Mouse (Mus musculus): ENCODE measurements around the gene Ccndbp1. TPM values are rescaled to one million over a fixed set of nuclear protein-coding genes. Genes with fewer than 3 reads are reported as not detected.

The Ccndbp1 gene
- polyA plus RNA-seq, 1 experiment from 2014 or later: 55.6 TPM

DNA sequence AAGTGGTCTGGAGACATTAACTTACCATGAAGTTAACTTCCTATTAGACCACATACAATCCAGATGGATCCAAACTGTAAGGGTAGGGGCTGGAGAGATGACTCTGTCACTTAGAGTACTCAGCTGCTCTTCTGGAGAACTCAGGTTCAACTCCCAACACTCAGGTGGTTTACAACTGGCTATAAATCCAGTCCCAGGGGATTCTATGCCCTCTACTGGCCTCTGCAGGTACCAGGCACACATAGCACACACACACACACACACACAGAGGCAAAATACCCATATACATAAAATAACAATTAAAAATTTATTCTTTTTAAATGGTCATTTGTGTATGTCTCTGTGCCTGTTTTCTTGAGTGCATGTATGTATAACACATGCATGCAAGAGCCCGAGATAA is 31.2 kb downstream of the Ccndbp1 start:
- Histone ChIP-seq H3K27me3 (ENCODE audit: control insufficient read depth, insufficient read depth, low read length) (no peaks in the 10 kb centered on the region), H3K9me3 (ENCODE audit: control insufficient read depth, low read length) (no peaks in the 10 kb centered on the region), H3K9ac (ENCODE audit: low read depth, low read length) (no peak overlapping the region), H3K4me1 (replicated peaks; ENCODE audit: control insufficient read depth, insufficient read depth, low read length) (no peaks in the 10 kb centered on the region), H3K36me3 (ENCODE audit: control insufficient read depth, insufficient read depth, low read length) (no peaks in the 10 kb centered on the region), H3K4me3 (ENCODE audit: low read depth, low read length) (no peak overlapping the region), H3K27ac (ENCODE audit: low read depth, low read length) (no peak overlapping the region), H3K4me2 (replicated peaks; ENCODE audit: low read depth, low read length) (no peak overlapping the region)
- WGBS: 94% methylated on average over 1 of the region's 1 CpGs
- no peak for DNase-seq (ENCODE audit: low spot score)
- no peak for ATAC-seq (ENCODE audit: low FRiP score)

DNA sequence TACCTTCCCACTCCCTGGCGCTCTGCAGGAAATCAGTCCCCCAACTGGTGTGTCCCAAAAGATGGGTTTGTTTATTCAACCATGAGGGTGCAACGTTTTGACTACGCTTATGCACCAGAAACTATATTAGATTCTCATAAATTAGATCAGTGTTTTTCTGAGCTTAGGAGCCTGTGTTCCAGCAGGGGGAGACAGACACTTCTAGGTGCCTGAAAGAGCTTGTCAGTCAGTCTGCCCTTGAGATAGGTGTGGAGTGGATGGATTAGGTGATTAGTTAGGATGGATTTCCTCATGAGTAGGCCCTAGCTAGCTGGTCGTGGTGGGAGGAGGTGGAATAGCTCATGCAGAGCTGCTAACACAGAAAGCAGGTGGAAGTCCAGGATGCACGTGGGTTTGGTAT is 32.9 kb downstream of the Ccndbp1 start:
- Histone ChIP-seq H3K27me3 (ENCODE audit: control insufficient read depth, insufficient read depth, low read length) (no peaks in the 10 kb centered on the region), H3K4me1 (replicated peaks; ENCODE audit: control insufficient read depth, insufficient read depth, low read length) (no peaks in the 10 kb centered on the region), H3K4me2 (replicated peaks; ENCODE audit: low read depth, low read length) (no peak overlapping the region), H3K27ac (ENCODE audit: low read depth, low read length) (no peak overlapping the region), H3K9me3 (ENCODE audit: control insufficient read depth, low read length) (no peaks in the 10 kb centered on the region), H3K36me3 (ENCODE audit: control insufficient read depth, insufficient read depth, low read length) (no peaks in the 10 kb centered on the region), H3K4me3 (ENCODE audit: low read depth, low read length) (no peak overlapping the region), H3K9ac (ENCODE audit: low read depth, low read length) (no peak overlapping the region)
- WGBS: 42% methylated on average over 5 of the region's 5 CpGs
- DNase-seq (ENCODE audit: low spot score) (peak; percentile 20), ATAC-seq (ENCODE audit: low FRiP score) (no peak)

DNA sequence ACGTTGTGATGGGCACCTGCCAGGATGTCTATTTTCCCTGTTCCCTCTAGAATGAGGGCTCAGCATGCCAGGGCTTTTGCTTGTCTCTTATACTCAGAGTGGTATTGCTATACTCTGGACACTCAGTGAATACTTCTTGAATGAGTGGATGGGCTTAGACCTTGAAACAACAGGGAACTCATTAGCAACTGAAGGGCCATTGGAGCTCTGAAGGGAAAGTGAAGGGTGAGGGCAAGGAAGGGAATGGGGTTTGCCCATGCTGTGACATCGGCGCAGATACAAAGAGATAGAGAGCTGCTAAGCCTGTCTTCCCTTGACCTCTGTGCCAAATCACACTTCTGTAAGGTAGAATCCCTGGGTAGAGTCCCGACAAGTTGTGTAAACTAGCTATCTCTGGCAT is 37.5 kb downstream of the Ccndbp1 start:
- Histone ChIP-seq H3K9ac (ENCODE audit: low read depth, low read length) (no peak overlapping the region), H3K36me3 (ENCODE audit: control insufficient read depth, insufficient read depth, low read length) (no peaks in the 10 kb centered on the region), H3K4me1 (replicated peaks; ENCODE audit: control insufficient read depth, insufficient read depth, low read length) (no peaks in the 10 kb centered on the region), H3K27ac (ENCODE audit: low read depth, low read length) (no peak overlapping the region), H3K27me3 (ENCODE audit: control insufficient read depth, insufficient read depth, low read length) (no peaks in the 10 kb centered on the region), H3K9me3 (ENCODE audit: control insufficient read depth, low read length) (no peaks in the 10 kb centered on the region), H3K4me2 (replicated peaks; ENCODE audit: low read depth, low read length) (no peak overlapping the region), H3K4me3 (ENCODE audit: low read depth, low read length) (no peak overlapping the region)
- DNase-seq (ENCODE audit: low spot score) (no peak), ATAC-seq (ENCODE audit: low FRiP score) (no peak)
- 72% methylated on average over 4 of the region's 4 CpGs for WGBS

DNA sequence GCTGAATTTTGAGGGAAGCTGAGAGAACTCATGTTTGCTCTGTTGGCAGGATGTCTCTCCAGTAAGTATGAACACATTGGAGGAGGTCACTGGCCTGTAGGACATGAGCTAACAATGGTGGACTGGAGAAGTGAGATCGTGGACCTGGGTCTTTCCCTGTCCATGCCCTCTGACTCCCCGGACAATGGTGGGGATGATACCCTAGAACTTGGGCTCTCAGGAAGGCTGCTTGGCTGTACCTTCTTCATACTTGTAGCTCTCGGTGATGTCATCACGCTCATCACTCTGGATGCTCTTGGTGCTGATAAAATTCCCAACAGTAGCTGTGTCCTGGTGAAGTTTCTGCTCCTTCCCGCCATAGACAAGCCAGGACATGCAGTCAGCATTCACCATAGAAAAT is 44.0 kb downstream of the Ccndbp1 start:
- H3K9ac ChIP-seq (ENCODE audit: low read depth, low read length): no peak overlapping the region
- H3K36me3 ChIP-seq (ENCODE audit: control insufficient read depth, insufficient read depth, low read length): no peaks in the 10 kb centered on the region
- DNase-seq (ENCODE audit: low spot score) (no peak), ATAC-seq (ENCODE audit: low FRiP score) (no peak)
- H3K27ac ChIP-seq (ENCODE audit: low read depth, low read length): no peak overlapping the region
- H3K4me2 ChIP-seq (replicated peaks; ENCODE audit: low read depth, low read length): no peak overlapping the region
- H3K4me3 ChIP-seq (ENCODE audit: low read depth, low read length): no peak overlapping the region
- H3K27me3 ChIP-seq (ENCODE audit: control insufficient read depth, insufficient read depth, low read length): no peaks in the 10 kb centered on the region
- no peaks in the 10 kb centered on the region for H3K4me1 ChIP-seq (replicated peaks; ENCODE audit: control insufficient read depth, insufficient read depth, low read length)
- 83% methylated on average over 5 of the region's 5 CpGs for WGBS
- no peaks in the 10 kb centered on the region for H3K9me3 ChIP-seq (ENCODE audit: control insufficient read depth, low read length)

DNA sequence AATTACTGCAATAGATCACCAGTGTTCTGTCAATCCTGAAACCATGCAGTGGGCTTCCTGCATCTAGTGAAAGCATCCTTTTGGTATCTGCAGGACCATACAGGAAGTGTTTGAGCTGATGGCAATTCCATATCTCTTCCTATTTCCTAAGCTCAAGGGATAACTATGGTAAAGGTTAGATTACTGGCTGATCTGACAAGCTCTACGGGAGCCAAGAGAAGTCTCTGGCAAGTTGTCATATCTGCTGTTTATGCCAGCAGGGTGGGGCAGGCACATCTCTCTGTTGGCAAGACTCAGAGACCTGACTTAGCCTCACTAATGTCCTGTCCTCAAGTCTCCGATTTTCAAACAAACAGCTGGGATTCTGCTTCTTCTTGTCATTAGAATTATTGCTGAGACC is 45.9 kb downstream of the Ccndbp1 start:
- Histone ChIP-seq H3K27me3 (ENCODE audit: control insufficient read depth, insufficient read depth, low read length) (no peaks in the 10 kb centered on the region), H3K9ac (ENCODE audit: low read depth, low read length) (no peak overlapping the region), H3K4me2 (replicated peaks; ENCODE audit: low read depth, low read length) (no peak overlapping the region), H3K4me1 (replicated peaks; ENCODE audit: control insufficient read depth, insufficient read depth, low read length) (no peaks in the 10 kb centered on the region), H3K9me3 (ENCODE audit: control insufficient read depth, low read length) (no peaks in the 10 kb centered on the region), H3K4me3 (ENCODE audit: low read depth, low read length) (no peak overlapping the region), H3K36me3 (ENCODE audit: control insufficient read depth, insufficient read depth, low read length) (no peaks in the 10 kb centered on the region), H3K27ac (ENCODE audit: low read depth, low read length) (no peak overlapping the region)
- 81% methylated on average over 2 of the region's 2 CpGs for WGBS
- DNase-seq (ENCODE audit: low spot score) (no peak), ATAC-seq (ENCODE audit: low FRiP score) (no peak)

DNA sequence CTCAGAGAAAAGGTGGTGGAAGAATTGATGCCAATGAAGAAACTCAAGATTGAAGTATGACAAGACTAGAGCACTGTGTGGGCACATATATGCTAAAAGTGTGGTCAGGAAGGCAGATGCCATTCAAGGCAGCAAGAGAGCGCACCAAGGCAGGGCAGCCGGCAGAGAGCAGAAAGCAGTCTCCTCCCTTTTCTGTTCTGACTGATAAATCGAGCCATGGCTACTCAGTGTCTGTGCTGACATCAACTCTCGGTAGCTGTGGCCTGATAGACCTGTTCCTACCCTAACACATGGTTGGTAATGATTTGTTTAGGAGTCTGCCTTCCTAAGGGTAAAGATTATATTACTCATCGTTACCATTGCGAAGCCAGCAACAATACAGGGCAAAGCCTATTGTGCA is 47.7 kb downstream of the Ccndbp1 start:
- Histone ChIP-seq H3K36me3 (ENCODE audit: control insufficient read depth, insufficient read depth, low read length) (no peaks in the 10 kb centered on the region), H3K9ac (ENCODE audit: low read depth, low read length) (no peak overlapping the region), H3K27me3 (ENCODE audit: control insufficient read depth, insufficient read depth, low read length) (no peaks in the 10 kb centered on the region), H3K4me2 (replicated peaks; ENCODE audit: low read depth, low read length) (no peak overlapping the region), H3K4me1 (replicated peaks; ENCODE audit: control insufficient read depth, insufficient read depth, low read length) (no peaks in the 10 kb centered on the region), H3K4me3 (ENCODE audit: low read depth, low read length) (no peak overlapping the region), H3K9me3 (ENCODE audit: control insufficient read depth, low read length) (no peaks in the 10 kb centered on the region), H3K27ac (ENCODE audit: low read depth, low read length) (no peak overlapping the region)
- 89% methylated on average over 6 of the region's 6 CpGs for WGBS
- DNase-seq (ENCODE audit: low spot score) (no peak), ATAC-seq (ENCODE audit: low FRiP score) (no peak)

DNA sequence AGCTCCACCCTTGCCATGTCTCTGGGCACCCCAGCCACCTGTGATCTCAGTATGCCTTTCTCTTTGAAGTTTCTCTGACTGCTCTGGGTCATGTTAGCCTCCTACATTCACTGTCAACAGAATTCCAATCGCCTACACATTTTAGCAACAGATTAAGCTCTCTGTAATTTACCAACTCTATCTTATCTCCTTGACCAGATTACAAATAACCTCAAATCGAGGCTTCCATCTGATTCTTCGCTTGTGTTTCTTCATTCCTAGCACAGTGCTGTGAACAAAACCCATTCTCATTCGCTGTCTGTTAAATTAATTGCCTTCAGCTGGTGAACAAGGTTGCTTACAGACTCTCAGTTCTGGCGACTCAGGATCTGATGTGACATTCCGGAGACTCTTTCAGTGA is 49.8 kb downstream of the Ccndbp1 start:
- no peak overlapping the region for H3K27ac ChIP-seq (ENCODE audit: low read depth, low read length)
- WGBS: 72% methylated on average over 6 of the region's 6 CpGs
- H3K36me3 ChIP-seq (ENCODE audit: control insufficient read depth, insufficient read depth, low read length): no peaks in the 10 kb centered on the region
- no peaks in the 10 kb centered on the region for H3K9me3 ChIP-seq (ENCODE audit: control insufficient read depth, low read length)
- no peak for DNase-seq (ENCODE audit: low spot score)
- no peak overlapping the region for H3K9ac ChIP-seq (ENCODE audit: low read depth, low read length)
- H3K4me3 ChIP-seq (ENCODE audit: low read depth, low read length): no peak overlapping the region
- ATAC-seq (ENCODE audit: low FRiP score): no peak
- no peaks in the 10 kb centered on the region for H3K4me1 ChIP-seq (replicated peaks; ENCODE audit: control insufficient read depth, insufficient read depth, low read length)
- H3K27me3 ChIP-seq (ENCODE audit: control insufficient read depth, insufficient read depth, low read length): no peaks in the 10 kb centered on the region
- H3K4me2 ChIP-seq (replicated peaks; ENCODE audit: low read depth, low read length): no peak overlapping the region

DNA sequence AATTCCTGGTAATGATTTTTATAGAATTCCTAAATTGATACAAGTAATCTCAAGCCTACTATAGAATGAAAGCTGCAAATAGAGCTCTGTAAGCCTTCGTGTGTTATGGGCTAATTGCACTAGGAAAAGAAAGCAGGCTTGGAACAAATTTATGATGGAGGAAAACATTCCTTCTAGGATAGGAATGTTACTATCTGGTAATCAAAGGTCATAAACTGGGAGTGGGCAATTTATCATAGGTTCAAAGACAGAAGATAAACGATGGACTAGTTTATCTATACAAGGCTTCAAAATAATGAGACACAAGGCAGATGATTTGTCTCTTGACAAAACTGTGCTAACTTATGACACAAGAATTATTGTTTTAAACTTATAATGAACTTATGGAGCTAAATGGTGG is 53.1 kb downstream of the Ccndbp1 start:
- no peak for ATAC-seq (ENCODE audit: low FRiP score)
- Histone ChIP-seq H3K27me3 (ENCODE audit: control insufficient read depth, insufficient read depth, low read length) (no peaks in the 10 kb centered on the region), H3K4me3 (ENCODE audit: low read depth, low read length) (no peak overlapping the region), H3K4me1 (replicated peaks; ENCODE audit: control insufficient read depth, insufficient read depth, low read length) (no peaks in the 10 kb centered on the region), H3K9ac (ENCODE audit: low read depth, low read length) (no peak overlapping the region), H3K36me3 (ENCODE audit: control insufficient read depth, insufficient read depth, low read length) (no peaks in the 10 kb centered on the region), H3K9me3 (ENCODE audit: control insufficient read depth, low read length) (no peaks in the 10 kb centered on the region), H3K27ac (ENCODE audit: low read depth, low read length) (no peak overlapping the region), H3K4me2 (replicated peaks; ENCODE audit: low read depth, low read length) (no peak overlapping the region)
- no peak for DNase-seq (ENCODE audit: low spot score)
- 94% methylated on average over 2 of the region's 2 CpGs for WGBS
